Mouse (Mus musculus) heart, postnatal 25 days (tissue): ENCODE measurements around the gene Tdpoz5. TPM values are rescaled to one million over a fixed set of nuclear protein-coding genes. Genes with fewer than 3 reads are reported as not detected.
"Not testable (repeated sequence)": the region's sequence is repeated elsewhere in the genome, so short reads cannot be mapped to it uniquely, and the experiment has no call there.

Experiments used
- DNase-seq: peaks from one replicate; pipeline ENCODE4 v3.0.0; 2022; ENCODE audit warnings: low spot score
- intact Hi-C: fragments of 180-260 bp; cut with DNase I; formaldehyde crosslinking; loops from one replicate; pipeline ENCODE4 v1.15.1; 2025
- total RNA-seq, 2 experiments: library from RNA; stranded (reverse); gene quantifications; 2 replicates each; pipeline ENCODE4 v1.2.3; 2021

Tdpoz5 gene
- total RNA-seq, result not detected

DNA sequence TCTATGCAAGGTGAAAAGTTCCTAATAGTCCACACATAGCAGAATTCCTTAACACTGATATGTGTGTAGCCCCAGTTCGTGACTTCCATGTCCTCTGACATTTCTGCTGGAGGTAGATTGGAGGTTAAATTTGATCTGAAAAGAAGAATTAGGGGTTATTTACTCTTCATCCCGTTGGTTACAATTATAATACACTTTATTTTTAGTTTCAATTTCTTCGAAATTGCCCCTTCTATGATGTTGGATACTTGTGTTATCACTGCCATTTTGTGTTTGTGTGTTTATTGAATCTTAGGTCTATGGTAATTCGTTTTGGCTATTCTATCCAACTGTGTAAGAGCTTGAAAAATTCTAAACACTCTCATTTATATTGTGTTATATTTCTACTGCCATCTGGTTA, at the start of gene Tdpoz5:
TSS of gene Tdpoz5 (minus strand) at position 101 of the 400 bp plus-strand sequence.
- intact Hi-C loops, DNase-seq: not testable (repeated sequence)

DNA sequence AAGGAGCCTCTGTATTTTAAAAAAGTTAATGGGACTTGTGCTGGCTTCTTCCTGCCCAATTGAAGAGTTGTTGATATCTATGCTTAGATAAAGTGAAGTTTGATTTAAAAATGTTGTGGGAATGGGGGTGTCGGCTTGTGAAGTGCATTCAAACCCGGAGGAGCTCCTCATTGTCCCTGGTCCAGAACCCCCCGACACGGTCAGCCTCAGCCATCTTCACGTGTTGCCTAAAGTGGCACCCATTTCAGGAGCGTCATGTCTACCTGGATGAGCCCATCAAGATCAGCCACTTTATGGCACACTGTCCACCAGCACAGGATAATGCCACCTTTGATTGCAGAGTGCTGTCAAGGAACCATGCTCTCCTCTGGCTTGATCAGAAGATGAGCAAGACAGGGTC, 7.8 kb upstream of the Tdpoz5 start:
- DNase-seq, intact Hi-C loops: not testable (repeated sequence)

DNA sequence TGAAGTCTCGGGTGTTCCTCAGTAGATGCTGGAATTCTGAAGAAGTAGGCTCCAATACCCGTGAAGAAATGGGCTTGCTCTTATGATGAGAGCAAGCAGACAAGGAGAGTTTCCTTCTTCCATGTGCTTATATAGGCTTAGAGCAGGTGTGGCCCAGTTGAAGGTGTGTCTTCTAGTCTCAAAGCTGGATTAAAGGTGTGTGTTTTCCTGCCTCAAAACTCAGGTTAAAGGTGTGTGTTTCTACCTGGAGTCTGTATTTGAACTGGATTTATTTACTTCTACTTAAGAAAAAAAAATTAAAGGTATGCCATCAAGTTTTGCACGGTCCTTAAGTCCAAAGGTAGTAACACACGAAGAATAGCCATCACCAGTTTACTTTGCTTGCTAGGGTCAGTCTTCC, 17.7 kb downstream of the Tdpoz5 start, which contains the start of gene Gm9117:
TSS of gene Gm9117 (minus strand) at position 101 of the 400 bp plus-strand sequence.
- DNase-seq, intact Hi-C loops: not testable (repeated sequence)

DNA sequence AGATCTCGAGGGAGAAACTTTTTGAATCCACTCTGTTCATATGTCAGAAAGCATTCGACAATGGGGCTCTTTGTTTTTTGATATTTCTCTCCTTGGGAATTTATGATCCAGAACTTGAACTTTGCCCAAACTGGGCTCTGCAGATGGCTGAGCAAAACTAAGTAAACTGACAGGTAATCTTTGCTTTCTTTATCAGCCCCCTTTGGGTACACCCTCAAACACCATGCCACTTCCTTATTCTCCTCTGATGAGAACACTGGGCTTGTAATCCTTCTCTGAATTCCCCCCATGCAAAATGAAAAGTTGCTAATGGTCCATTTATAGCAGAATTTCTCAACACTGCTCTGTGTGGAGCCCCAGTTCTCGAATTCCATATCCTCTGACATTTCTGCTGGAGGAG, 22.7 kb downstream of the Tdpoz5 start:
- intact Hi-C loops, result not testable (repeated sequence)

More for the DNA sequence above, 22.7 kb downstream of the Tdpoz5 start:
- DNase-seq, result not testable (repeated sequence)

Other genes with a start within 250 kb of the Tdpoz5 start
- gene Gm5773, start 188.3 kb downstream of the Tdpoz5 start, total RNA-seq, result not detected
- not detected for gene Tdpoz4, start 164.9 kb downstream of the Tdpoz5 start, total RNA-seq
- not detected for gene Tdpoz3, start 135.3 kb downstream of the Tdpoz5 start, total RNA-seq
- not detected for gene Gm9117, start 17.8 kb downstream of the Tdpoz5 start, total RNA-seq
- gene Gm9125, start 93.6 kb upstream of the Tdpoz5 start, total RNA-seq, result not detected
- gene Gm10697, start 111.3 kb upstream of the Tdpoz5 start, total RNA-seq, result not detected
- not detected for gene Gm10696, start 216.9 kb upstream of the Tdpoz5 start, total RNA-seq
- gene Gm5286, start 235.4 kb upstream of the Tdpoz5 start, total RNA-seq, result not detected